Mouse (Mus musculus) layer of hippocampus, adult 2 months (tissue): ENCODE results near the gene Cyp2d34. TPM values are rescaled to one million over a fixed set of nuclear protein-coding genes. Genes with fewer than 3 reads are reported as not detected.

Source experiments
- DNase-seq, 2 experiments: peaks; one replicate each; pipeline ENCODE4 v3.0.0; 2022; ENCODE audit warnings: low spot score in 2 of 2
- H3K27ac ChIP-seq: fragments of 200-600 bp; 2 replicates; pipeline ENCODE4 v1.8.1; 2022
- H3K4me3 ChIP-seq: fragments of 200-600 bp; 2 replicates; pipeline ENCODE4 v1.8.1; 2022; ENCODE audit warnings: mild to moderate bottlenecking
- CTCF ChIP-seq: fragments of 200-600 bp; conservative IDR thresholded peaks from 2 replicates; pipeline ENCODE4 v1.8.1; 2022; ENCODE audit warnings: antibody characterized with exemption, mild to moderate bottlenecking, moderate library complexity
- long read RNA-seq, 2 experiments: library from polyadenylated mRNA; stranded (forward); transcript quantifications; one replicate each; pipeline ENCODE4 v2.0.0; 2021; ENCODE audit warnings: borderline mapping rate in 2 of 2
- total RNA-seq, 2 experiments: library from RNA; stranded (reverse); gene quantifications; 2 replicates each; pipeline ENCODE4 v1.2.3; 2021

The Cyp2d34 gene
- not detected for total RNA-seq
- long read RNA-seq, experiment 1: 0 reads
- long read RNA-seq, experiment 2: 0 reads

DNA sequence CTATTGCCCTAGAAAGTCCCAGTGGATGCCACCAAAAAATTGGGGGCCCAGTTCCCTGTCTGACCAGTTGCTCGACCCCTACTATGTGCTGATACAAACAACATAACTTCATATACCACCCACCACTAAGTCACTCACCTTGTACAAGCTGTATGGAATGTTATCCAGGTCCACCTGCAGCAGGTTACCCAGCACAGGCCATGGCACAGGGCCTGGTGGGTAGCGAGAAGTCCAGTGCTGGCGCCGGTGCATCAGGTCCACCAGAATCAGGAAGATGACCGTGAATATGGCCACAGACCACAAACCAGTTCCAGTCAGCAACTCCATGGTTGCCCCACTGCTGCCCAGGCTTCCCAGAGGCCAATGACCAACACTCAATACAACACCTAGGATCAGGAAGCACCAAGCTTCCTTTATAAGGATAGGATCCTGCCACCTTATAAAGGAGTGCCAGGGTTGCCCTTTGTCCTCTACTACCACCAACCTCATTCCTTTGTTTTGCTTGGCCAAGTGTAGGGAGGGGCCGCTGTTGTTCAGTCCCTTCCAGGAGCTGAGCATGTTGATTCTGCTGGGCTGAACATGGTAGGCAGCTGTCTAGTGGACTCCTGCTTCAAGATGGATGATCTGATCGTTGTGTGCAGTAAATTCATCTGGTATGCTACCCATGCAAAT is at the start of gene Cyp2d34:
Gene Cyp2d34 (minus strand): TSS at position 416 of the 672 bp plus-strand sequence.
- no peak for TF ChIP-seq CTCF
- DNase-seq: no peak
- no peak within 1 kb of the TSS for H3K4me3 ChIP-seq
- H3K27ac ChIP-seq: no peak within 1 kb of the TSS

DNA sequence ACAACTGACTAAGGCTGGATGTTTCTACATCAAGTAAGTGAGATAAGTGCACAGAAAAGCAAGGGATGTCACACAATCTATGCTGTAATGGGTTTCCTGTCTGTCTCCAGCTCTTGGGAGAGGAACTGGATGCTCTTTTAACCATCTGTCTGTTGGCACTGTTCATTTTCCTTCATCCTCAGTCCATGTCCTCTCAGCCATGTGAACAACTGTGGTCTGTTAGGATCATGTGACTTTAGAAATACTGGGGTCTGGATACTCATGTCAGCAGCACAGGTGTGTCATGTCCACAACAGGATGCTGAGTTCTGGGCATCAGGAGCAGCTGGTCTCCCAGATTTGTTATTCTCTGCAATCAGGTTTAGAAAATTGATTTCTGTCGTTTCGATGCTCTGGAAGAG is 35.6 kb upstream of the Cyp2d34 start:
- peak overlapping the region; percentile 87 for H3K27ac ChIP-seq
- peak; percentile 35 to 36 for DNase-seq
- TF ChIP-seq CTCF: no peak
- no peak overlapping the region for H3K4me3 ChIP-seq

DNA sequence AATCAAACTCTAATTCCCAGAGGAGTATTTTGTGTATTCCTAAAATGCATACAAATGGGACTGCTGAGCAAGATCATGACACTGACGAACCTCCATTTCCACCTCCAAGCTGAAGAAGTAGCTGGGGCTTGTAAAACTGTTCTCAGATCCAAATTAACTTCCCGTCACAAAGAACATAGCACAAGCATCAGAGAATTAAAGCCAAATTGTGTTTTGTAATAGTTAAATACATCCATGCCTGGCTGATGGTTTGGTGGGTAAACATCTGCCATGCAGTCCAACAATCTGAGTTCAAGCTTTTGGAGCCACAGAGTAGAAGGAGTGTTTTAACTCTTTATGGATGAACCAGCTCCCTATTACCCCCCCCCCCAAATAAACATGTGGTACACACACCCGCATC is 23.6 kb upstream of the Cyp2d34 start:
- no peak for DNase-seq
- no peak overlapping the region for H3K4me3 ChIP-seq
- H3K27ac ChIP-seq: no peak overlapping the region
- no peak for TF ChIP-seq CTCF

GRCm38 (mm10) chr15:82643771-82644170 is 23.0 kb upstream of the Cyp2d34 start:
- Histone ChIP-seq H3K27ac (no peak overlapping the region), H3K4me3 (no peak overlapping the region)
- TF ChIP-seq CTCF: no peak
- DNase-seq: no peak

GRCm38 (mm10) chr15:82642771-82643170 is 22.0 kb upstream of the Cyp2d34 start:
- H3K27ac ChIP-seq: no peak overlapping the region
- H3K4me3 ChIP-seq: no peak overlapping the region
- no peak for TF ChIP-seq CTCF
- DNase-seq: no peak

GRCm38 (mm10) chr15:82641921-82642320 is 21.2 kb upstream of the Cyp2d34 start:
- no peak for DNase-seq
- TF ChIP-seq CTCF: no peak
- no peak overlapping the region for H3K27ac ChIP-seq
- no peak overlapping the region for H3K4me3 ChIP-seq

GRCm38 (mm10) chr15:82641390-82641789 is 20.6 kb upstream of the Cyp2d34 start:
- no peak overlapping the region for H3K27ac ChIP-seq
- no peak overlapping the region for H3K4me3 ChIP-seq
- no peak for DNase-seq
- no peak for TF ChIP-seq CTCF

- Histone ChIP-seq H3K4me3 (no peak overlapping the region), H3K27ac (no peak overlapping the region)
- TF ChIP-seq CTCF: no peak
- no peak for DNase-seq
Observed at GRCm38 (mm10) chr15:82640201-82640600, 19.5 kb upstream of the Cyp2d34 start.

- Histone ChIP-seq H3K27ac (no peak overlapping the region), H3K4me3 (no peak overlapping the region)
- no peak for TF ChIP-seq CTCF
- no peak for DNase-seq
Observed at GRCm38 (mm10) chr15:82637130-82638075, 16.7 kb upstream of the Cyp2d34 start.

- DNase-seq: no peak
- H3K4me3 ChIP-seq: no peak overlapping the region
- TF ChIP-seq CTCF: no peak
- no peak overlapping the region for H3K27ac ChIP-seq
Observed at GRCm38 (mm10) chr15:82634976-82635375, 14.2 kb upstream of the Cyp2d34 start.

- H3K27ac ChIP-seq: no peak overlapping the region
- no peak for TF ChIP-seq CTCF
- DNase-seq: no peak
- no peak overlapping the region for H3K4me3 ChIP-seq
Observed at GRCm38 (mm10) chr15:82621993-82622392, 1.2 kb upstream of the Cyp2d34 start.

DNA sequence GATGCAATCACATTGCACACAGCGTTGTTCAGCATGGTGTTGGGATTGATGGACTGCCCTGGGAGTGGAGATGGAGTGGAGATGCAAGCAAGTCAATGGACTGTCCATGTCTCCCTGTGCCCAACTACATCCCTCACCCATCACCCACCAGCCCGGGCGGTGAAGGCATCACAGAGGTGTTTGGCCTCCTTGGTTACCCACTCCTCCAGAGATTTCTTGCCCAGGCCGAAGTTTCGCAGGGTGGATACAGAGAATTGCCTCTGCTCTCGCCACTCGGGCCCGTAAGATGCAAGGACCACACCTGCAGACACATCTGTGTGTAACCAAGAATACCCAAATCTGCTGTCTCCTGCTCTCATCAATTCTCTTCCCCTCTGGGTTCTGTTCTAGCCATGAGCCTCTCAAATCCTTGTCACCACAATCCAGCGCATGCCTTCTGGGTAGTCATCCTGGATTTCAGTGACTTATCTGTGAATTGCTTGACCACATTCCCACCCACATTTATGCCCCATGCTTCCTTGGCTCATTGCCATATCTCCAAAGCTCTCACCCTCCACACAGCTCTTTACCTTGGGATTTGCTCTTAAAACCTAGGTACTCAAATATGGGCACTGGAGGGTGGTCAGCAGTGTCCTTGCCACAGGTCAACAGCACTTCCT is 2.3 kb downstream of the Cyp2d34 start:
- H3K4me3 ChIP-seq: no peak overlapping the region
- no peak for DNase-seq
- no peak for TF ChIP-seq CTCF
- no peak overlapping the region for H3K27ac ChIP-seq

DNA sequence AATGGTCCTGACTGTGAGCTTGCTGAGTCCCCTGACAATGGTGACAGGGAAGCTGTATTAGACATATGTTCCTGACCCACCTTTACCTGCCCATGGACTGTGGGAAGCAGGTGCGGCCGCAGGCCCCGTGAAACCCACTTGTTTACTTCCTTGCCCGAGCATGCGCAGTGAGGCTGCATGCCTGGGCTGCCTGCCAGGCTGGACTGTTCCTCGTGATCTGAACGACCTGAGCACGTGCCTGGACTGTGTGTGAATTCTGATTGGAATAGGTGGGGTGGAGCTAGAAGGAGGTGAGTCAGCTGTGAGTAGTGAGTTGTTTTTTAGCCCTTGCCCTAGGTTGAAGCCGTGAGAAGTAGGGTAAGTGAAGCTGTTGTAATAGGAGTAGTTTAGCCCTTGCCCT is 38.1 kb downstream of the Cyp2d34 start:
- Histone ChIP-seq H3K4me3 (no peak overlapping the region), H3K27ac (no peak overlapping the region)
- TF ChIP-seq CTCF: no peak
- DNase-seq: no peak

GRCm38 (mm10) chr15:82579071-82579470 is 41.7 kb downstream of the Cyp2d34 start:
- H3K27ac ChIP-seq: no peak overlapping the region
- TF ChIP-seq CTCF: no peak
- no peak overlapping the region for H3K4me3 ChIP-seq
- DNase-seq: no peak
